Mouse (Mus musculus) stomach, adult 2 months (tissue): ENCODE data around the gene Stk38. TPM values are rescaled to one million over a fixed set of nuclear protein-coding genes. Genes with fewer than 3 reads are reported as not detected.

ENCODE experiments used
- polyA plus RNA-seq: library from polyadenylated mRNA; depleted of rRNA; stranded (reverse); fragments of >200 nt; gene quantifications from 2 replicates; pipeline ENCODE4 v1.2.3, GENCODE M21; 2012; rRNA removed

The Stk38 gene
- polyA plus RNA-seq = 73.8 and 139 TPM in 2 replicates

DNA sequence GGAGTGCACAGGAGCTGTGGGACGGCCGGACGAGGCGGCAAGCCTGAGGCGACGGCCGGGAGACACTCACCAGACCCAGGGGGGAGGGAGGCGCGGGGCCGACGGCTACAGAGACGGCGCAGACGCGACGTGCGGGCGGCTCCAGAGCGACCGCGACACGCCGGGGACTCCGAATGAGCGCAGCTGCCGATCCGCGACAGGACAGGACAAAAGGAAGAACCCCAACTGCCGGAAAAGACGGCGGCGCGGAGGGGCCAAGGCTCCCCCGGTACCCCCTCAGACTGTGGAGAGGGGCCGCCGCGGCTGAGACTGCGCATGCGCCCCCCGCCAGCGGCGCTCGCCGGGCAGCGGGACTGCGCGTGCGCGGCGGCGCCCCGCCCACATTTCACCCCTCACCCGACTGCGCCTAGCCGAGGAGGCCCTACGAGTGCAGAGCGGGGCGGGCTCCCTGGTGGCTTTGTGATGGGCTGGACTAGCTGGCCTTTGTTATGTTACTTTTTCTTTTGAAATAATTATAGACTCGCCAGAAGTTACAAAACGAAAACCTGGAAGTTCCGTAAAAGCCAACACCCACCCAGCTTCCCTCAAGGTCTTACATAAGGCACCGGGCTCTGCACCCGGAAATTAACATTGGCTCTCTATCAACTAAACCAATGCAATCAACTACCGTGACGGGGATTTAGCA is at the start of gene Stk38:
Gene Stk38 (minus strand): TSS at position 355 of the 685 bp plus-strand sequence.

GRCm38 (mm10) chr17:29032274-29033069 is 24.7 kb upstream of the Stk38 start, which contains the start of gene Srsf3:
Gene Srsf3 (plus strand): TSS chr17:29032628.

DNA sequence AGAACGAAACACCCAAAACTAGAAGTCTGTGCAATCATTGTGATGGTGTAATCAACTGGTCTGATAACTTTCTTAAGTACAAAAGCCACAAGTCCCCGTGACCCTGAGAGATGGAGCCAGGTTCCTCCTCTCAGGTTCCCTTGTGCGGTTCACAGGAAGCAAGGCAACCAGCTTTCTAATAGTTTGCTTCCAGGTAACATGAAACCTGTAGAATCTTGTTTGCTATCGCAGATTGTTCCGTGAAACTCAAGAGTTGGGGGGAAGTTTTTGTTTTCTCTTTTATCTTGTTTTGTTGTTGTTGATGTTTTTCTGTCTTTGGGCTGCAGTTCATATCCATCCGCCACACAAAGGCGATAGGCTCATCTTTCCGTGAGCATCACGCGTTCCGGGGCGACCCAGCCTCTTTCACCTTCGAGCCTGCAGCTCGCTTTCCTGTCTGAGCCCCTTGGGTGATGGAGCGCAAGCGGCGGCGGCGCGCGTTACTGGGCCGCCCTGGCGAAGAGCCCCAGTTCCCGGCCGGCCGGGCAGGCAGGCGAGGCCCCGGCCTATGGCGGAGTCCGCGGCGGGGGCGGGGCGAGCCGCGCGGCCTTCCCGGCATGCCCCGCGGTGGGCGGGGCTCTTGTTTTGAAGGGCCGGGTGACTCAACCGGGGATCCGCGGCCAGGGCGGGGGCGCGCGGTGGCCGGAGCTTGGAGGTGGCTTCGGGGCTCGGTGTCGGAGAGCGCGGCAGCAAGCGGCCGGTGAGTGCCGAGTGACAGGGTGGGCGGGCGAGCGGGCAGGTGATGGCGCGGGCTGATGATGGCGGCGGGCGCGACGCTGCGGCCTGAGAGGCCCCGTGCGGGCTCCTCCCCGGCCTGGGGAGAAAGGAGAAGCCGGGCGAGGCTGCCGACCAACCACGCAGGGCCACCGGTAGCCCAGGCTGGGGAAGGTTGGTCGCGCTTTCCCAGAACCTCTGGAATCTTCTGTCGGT is 55.7 kb downstream of the Stk38 start, which contains the start of gene Kctd20:
Gene Kctd20 (plus strand): TSS at position 120 of the 969 bp plus-strand sequence.

DNA sequence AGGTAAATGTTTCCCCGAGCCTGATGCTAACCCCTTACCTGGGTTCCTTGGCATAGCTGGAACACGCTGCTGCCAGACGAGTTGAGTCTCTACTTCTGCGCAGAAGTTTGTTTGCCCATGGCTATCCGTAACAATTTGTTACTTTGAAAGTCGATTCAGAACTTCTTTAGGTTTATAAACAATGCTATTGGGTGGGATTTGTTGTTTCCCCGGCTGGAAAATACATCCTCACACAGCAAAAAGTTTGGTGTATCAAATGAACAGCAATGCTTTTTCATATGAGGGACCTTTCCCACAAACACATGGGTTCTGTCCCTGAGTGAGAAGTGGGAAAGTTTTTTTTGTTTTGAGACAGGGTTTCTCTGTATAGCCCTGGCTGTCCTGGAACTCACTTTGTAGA is 64.1 kb downstream of the Stk38 start, which contains the start of gene Pxt1:
Gene Pxt1 (minus strand): TSS at position 101 of the 400 bp plus-strand sequence.

Other genes starting within 250 kb of the Stk38 start
- 68.8 and 87.8 TPM in 2 replicates for gene Mapk13, start 238.7 kb downstream of the Stk38 start, polyA plus RNA-seq
- 13.0 and 15.3 TPM in 2 replicates for gene Brpf3, start 206.9 kb downstream of the Stk38 start, polyA plus RNA-seq
- 3.0 and 3.7 TPM in 2 replicates for gene Pnpla1, start 149.6 kb downstream of the Stk38 start, polyA plus RNA-seq
- gene 4930539E08Rik, start 92.7 kb downstream of the Stk38 start, polyA plus RNA-seq = 3.5 and 5.2 TPM in 2 replicates
- gene Pxt1, start 64.2 kb downstream of the Stk38 start, polyA plus RNA-seq = 0.20 TPM in 1 of 2 replicates, not detected in the other
- gene Kctd20, start 56.0 kb downstream of the Stk38 start, polyA plus RNA-seq = 8.0 and 12.8 TPM in 2 replicates
- gene Srsf3, start 24.6 kb upstream of the Stk38 start, polyA plus RNA-seq = 78.9 and 83.4 TPM in 2 replicates
- 137 and 142 TPM in 2 replicates for gene Cdkn1a, start 83.0 kb upstream of the Stk38 start, polyA plus RNA-seq
- gene Rab44, start 106.2 kb upstream of the Stk38 start, polyA plus RNA-seq = 1.7 and 2.5 TPM in 2 replicates
- 4.4 and 5.1 TPM in 2 replicates for gene Cpne5, start 230.2 kb upstream of the Stk38 start, polyA plus RNA-seq